30 mouse cellular contexts compared by ENCODE assay signal in the genomic region with DNA sequence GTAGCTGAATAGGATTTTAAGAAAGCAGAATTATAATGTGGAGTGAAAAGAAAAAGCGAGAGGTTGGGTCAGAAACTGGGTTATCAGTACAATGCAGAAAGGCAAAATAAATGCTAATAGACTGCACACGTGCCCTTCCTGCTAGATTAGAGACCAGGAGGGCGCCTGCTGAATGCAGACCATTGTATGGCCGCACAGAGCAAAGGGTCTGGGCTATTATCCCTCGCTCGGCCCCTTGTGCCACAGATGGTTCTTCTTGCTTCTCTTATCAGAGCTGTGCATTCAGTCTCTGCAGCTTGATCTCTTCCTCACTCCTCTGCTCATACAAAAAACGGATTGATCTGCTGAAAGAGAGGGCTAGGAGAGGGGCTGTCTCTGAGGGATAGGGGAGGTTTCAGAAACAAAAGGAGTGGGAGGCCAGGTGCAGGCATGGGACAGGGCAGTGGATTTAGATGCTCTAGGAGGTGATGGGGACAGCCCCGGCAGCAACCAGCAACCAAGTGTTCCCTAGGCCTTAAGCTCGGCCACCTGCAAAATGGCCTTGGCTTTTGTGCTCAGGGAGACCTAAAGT.
A peak's percentile ranks its signal among the peaks of the same experiment; 100 is the strongest.
DNase-seq lines count a peak whose midpoint lies in the region; ATAC-seq and TF ChIP-seq lines count a peak whose summit lies in the region.
"Had no signal": no experiment of that assay in that cellular context is flagged by ENCODE, and none has a peak within 500 bp of the region (broad histone marks: within the 10 kb centered on the region; RNA-seq: fewer than 3 reads in every experiment).

No protein-coding gene starts in this region.

- peak; percentile 27; the same call in 1 of the 2 replicates for ATAC-seq in forebrain, embryonic 13.5 days
- ATAC-seq in forebrain, embryonic 11.5 days (replicated peaks; ENCODE audit: low FRiP score) = no peak
- no peak for ATAC-seq in midbrain, postnatal 0 days (ENCODE audit: low FRiP score)
- peak; percentile 83 for ATAC-seq in midbrain, embryonic 11.5 days (ENCODE audit: low FRiP score)
- peak; percentile 54; the same call in 1 of the 2 replicates for ATAC-seq in midbrain, embryonic 16.5 days
- ATAC-seq: inflammation-experienced regulatory T-cells, adult 6 months; Patski had no signal

- no peak overlapping the region for H3K9ac ChIP-seq in forebrain, embryonic 13.5 days
- H3K9ac ChIP-seq in forebrain, embryonic 11.5 days (ENCODE audit: low read length) = no peak overlapping the region
- no peak overlapping the region for H3K9ac ChIP-seq in midbrain, postnatal 0 days (replicated peaks; ENCODE audit: low read length, poor library complexity, severe bottlenecking)
- H3K9ac ChIP-seq in midbrain, embryonic 11.5 days (ENCODE audit: low read length) = no peak overlapping the region
- no peak overlapping the region for H3K9ac ChIP-seq in midbrain, embryonic 16.5 days (ENCODE audit: low read depth, low read length)
- H3K9ac ChIP-seq: embryonic facial prominence, embryonic 13.5 days; forebrain, embryonic 12.5 days; heart, embryonic 12.5 days; kidney, embryonic 15.5 days; limb, embryonic 12.5 days; liver, embryonic 15.5 days; lung, embryonic 15.5 days; neural tube, embryonic 15.5 days; stomach, embryonic 15.5 days had no signal

- 33% methylated on average over 9 of the region's 9 CpGs for WGBS in forebrain, embryonic 13.5 days
- 40% methylated on average over 9 of the region's 9 CpGs for WGBS in forebrain, embryonic 11.5 days
- 41% methylated on average over 9 of the region's 9 CpGs for WGBS in midbrain, embryonic 10.5 days
- 39% methylated on average over 9 of the region's 9 CpGs for WGBS in midbrain, postnatal 0 days
- 42% methylated on average over 9 of the region's 9 CpGs for WGBS in midbrain, embryonic 11.5 days
- WGBS in midbrain, embryonic 16.5 days = 23% methylated on average over 9 of the region's 9 CpGs

- no peaks in the 10 kb centered on the region for H3K36me3 ChIP-seq in forebrain, embryonic 13.5 days (ENCODE audit: poor library complexity, severe bottlenecking)
- no peaks in the 10 kb centered on the region for H3K36me3 ChIP-seq in forebrain, embryonic 11.5 days (ENCODE audit: control insufficient read depth, insufficient read depth, low read length)
- no peaks in the 10 kb centered on the region for H3K36me3 ChIP-seq in midbrain, embryonic 10.5 days
- H3K36me3 ChIP-seq in midbrain, postnatal 0 days (ENCODE audit: insufficient read depth, low read length) = no peaks in the 10 kb centered on the region
- no peaks in the 10 kb centered on the region for H3K36me3 ChIP-seq in midbrain, embryonic 11.5 days (ENCODE audit: control insufficient read depth, insufficient read depth, low read length)
- no peaks in the 10 kb centered on the region for H3K36me3 ChIP-seq in midbrain, embryonic 16.5 days (ENCODE audit: control insufficient read depth, insufficient read depth, low read length)
- H3K36me3 ChIP-seq: embryonic facial prominence, embryonic 13.5 days; forebrain, embryonic 12.5 days; heart, embryonic 12.5 days; kidney, embryonic 15.5 days; limb, embryonic 12.5 days; liver, embryonic 15.5 days; lung, embryonic 15.5 days; neural tube, embryonic 15.5 days; stomach, embryonic 15.5 days had no signal

- DNase-seq in forebrain, embryonic 11.5 days (ENCODE audit: low spot score) = no peak
- DNase-seq in midbrain, embryonic 10.5 days (ENCODE audit: low spot score) = peak; percentile 12
- DNase-seq in midbrain, postnatal 0 days (ENCODE audit: low spot score) = no peak
- DNase-seq in midbrain, embryonic 11.5 days (ENCODE audit: low spot score, missing footprints) = no peak
- no peak for DNase-seq in kidney, adult 9 months
- no peak for DNase-seq in kidney, postnatal 10 days
- DNase-seq: adrenal gland, postnatal 10 days; cerebellum, adult 11-12 months; cerebellum, postnatal 10 days; gastrocnemius, postnatal 14 days; heart, adult 18-20 months; heart, postnatal 4 days; kidney, adult 11 months; kidney, postnatal 36 days; right cerebral cortex, postnatal 25 days had no signal

- H3K4me1 ChIP-seq in forebrain, embryonic 13.5 days = peaks cover 4% of the 10 kb centered on the region; the same call in 1 of the 2 replicates
- no peaks in the 10 kb centered on the region for H3K4me1 ChIP-seq in forebrain, embryonic 11.5 days (replicated peaks; ENCODE audit: control insufficient read depth, insufficient read depth, low read length)
- H3K4me1 ChIP-seq in midbrain, embryonic 10.5 days = peaks cover 7% of the 10 kb centered on the region
- H3K4me1 ChIP-seq in midbrain, postnatal 0 days (ENCODE audit: insufficient read depth, low read length) = no peaks in the 10 kb centered on the region
- H3K4me1 ChIP-seq in midbrain, embryonic 11.5 days (ENCODE audit: control insufficient read depth, insufficient read depth, low read length) = no peaks in the 10 kb centered on the region
- no peaks in the 10 kb centered on the region for H3K4me1 ChIP-seq in midbrain, embryonic 16.5 days (ENCODE audit: control insufficient read depth, insufficient read depth, low read length)
- H3K4me1 ChIP-seq: embryonic facial prominence, embryonic 13.5 days; heart, embryonic 12.5 days; kidney, embryonic 15.5 days; limb, embryonic 12.5 days; liver, embryonic 15.5 days; lung, embryonic 15.5 days; neural tube, embryonic 15.5 days; stomach, embryonic 15.5 days had no signal

- H3K4me3 ChIP-seq in forebrain, embryonic 13.5 days = no peak overlapping the region
- no peak overlapping the region for H3K4me3 ChIP-seq in forebrain, embryonic 11.5 days (ENCODE audit: low read depth, low read length)
- H3K4me3 ChIP-seq in midbrain, embryonic 10.5 days = no peak overlapping the region
- H3K4me3 ChIP-seq in midbrain, postnatal 0 days (ENCODE audit: low read depth, low read length) = no peak overlapping the region
- H3K4me3 ChIP-seq in midbrain, embryonic 11.5 days (ENCODE audit: low read depth, low read length) = no peak overlapping the region
- H3K4me3 ChIP-seq in midbrain, embryonic 16.5 days (ENCODE audit: low read depth, low read length) = no peak overlapping the region
- H3K4me3 ChIP-seq: embryonic facial prominence, embryonic 13.5 days; forebrain, embryonic 12.5 days; heart, embryonic 12.5 days; kidney, embryonic 15.5 days; layer of hippocampus, adult 2 months; left cerebral cortex, adult 2 months; limb, embryonic 12.5 days; liver, embryonic 15.5 days; lung, embryonic 15.5 days; neural tube, embryonic 15.5 days; stomach, embryonic 15.5 days had no signal

- H3K9me3 ChIP-seq in forebrain, embryonic 13.5 days (replicated peaks) = no peaks in the 10 kb centered on the region
- H3K9me3 ChIP-seq in forebrain, embryonic 11.5 days (ENCODE audit: control insufficient read depth, low read length) = no peaks in the 10 kb centered on the region
- H3K9me3 ChIP-seq in midbrain, embryonic 10.5 days (replicated peaks) = no peaks in the 10 kb centered on the region
- H3K9me3 ChIP-seq in midbrain, postnatal 0 days (ENCODE audit: low read length) = no peaks in the 10 kb centered on the region
- H3K9me3 ChIP-seq in midbrain, embryonic 11.5 days (ENCODE audit: control insufficient read depth, low read length) = no peaks in the 10 kb centered on the region
- H3K9me3 ChIP-seq in midbrain, embryonic 16.5 days (replicated peaks; ENCODE audit: control insufficient read depth, low read length, poor library complexity, severe bottlenecking) = no peaks in the 10 kb centered on the region
- H3K9me3 ChIP-seq: embryonic facial prominence, embryonic 13.5 days; forebrain, embryonic 12.5 days; heart, embryonic 12.5 days; kidney, embryonic 15.5 days; limb, embryonic 12.5 days; liver, embryonic 15.5 days; lung, embryonic 15.5 days; neural tube, embryonic 15.5 days; stomach, embryonic 15.5 days had no signal

- no peak overlapping the region for H3K27ac ChIP-seq in forebrain, embryonic 13.5 days
- no peak overlapping the region for H3K27ac ChIP-seq in forebrain, embryonic 11.5 days (ENCODE audit: low read depth, low read length)
- peak overlapping the region; percentile 46 for H3K27ac ChIP-seq in midbrain, embryonic 10.5 days (replicated peaks)
- H3K27ac ChIP-seq in midbrain, postnatal 0 days (ENCODE audit: low read depth, low read length) = no peak overlapping the region
- no peak overlapping the region for H3K27ac ChIP-seq in midbrain, embryonic 11.5 days (ENCODE audit: low read depth, low read length)
- no peak overlapping the region for H3K27ac ChIP-seq in midbrain, embryonic 16.5 days (ENCODE audit: low read length)
- H3K27ac ChIP-seq: embryonic facial prominence, embryonic 13.5 days; forebrain, embryonic 12.5 days; kidney, embryonic 15.5 days; layer of hippocampus, adult 2 months; left cerebral cortex, adult 2 months; limb, embryonic 12.5 days; liver, embryonic 15.5 days; lung, embryonic 15.5 days; neural tube, embryonic 15.5 days; stomach, embryonic 15.5 days had no signal

- no peak for TF ChIP-seq CTCF in midbrain, postnatal 0 days (IDR thresholded peaks at IDR 0.05)

- no peak overlapping the region for H3K4me2 ChIP-seq in forebrain, embryonic 13.5 days
- H3K4me2 ChIP-seq in forebrain, embryonic 11.5 days (ENCODE audit: low read depth, low read length, severe bottlenecking) = no peak overlapping the region
- no peak overlapping the region for H3K4me2 ChIP-seq in midbrain, postnatal 0 days (ENCODE audit: low read depth, low read length, poor library complexity, severe bottlenecking)
- no peak overlapping the region for H3K4me2 ChIP-seq in midbrain, embryonic 11.5 days
- no peak overlapping the region for H3K4me2 ChIP-seq in midbrain, embryonic 16.5 days (ENCODE audit: low read length)
- H3K4me2 ChIP-seq: embryonic facial prominence, embryonic 13.5 days; forebrain, embryonic 12.5 days; heart, embryonic 12.5 days; kidney, embryonic 15.5 days; limb, embryonic 12.5 days; liver, embryonic 15.5 days; lung, embryonic 15.5 days; neural tube, embryonic 15.5 days; stomach, embryonic 15.5 days had no signal

- H3K27me3 ChIP-seq in forebrain, embryonic 13.5 days = no peaks in the 10 kb centered on the region
- H3K27me3 ChIP-seq in forebrain, embryonic 11.5 days (ENCODE audit: control insufficient read depth, insufficient read depth, low read length) = no peaks in the 10 kb centered on the region
- no peaks in the 10 kb centered on the region for H3K27me3 ChIP-seq in midbrain, embryonic 10.5 days (ENCODE audit: low read depth, poor library complexity, severe bottlenecking)
- no peaks in the 10 kb centered on the region for H3K27me3 ChIP-seq in midbrain, postnatal 0 days (ENCODE audit: insufficient read depth, low read length)
- H3K27me3 ChIP-seq in midbrain, embryonic 11.5 days (ENCODE audit: control insufficient read depth, insufficient read depth, low read length) = no peaks in the 10 kb centered on the region
- H3K27me3 ChIP-seq in midbrain, embryonic 16.5 days (ENCODE audit: control insufficient read depth, insufficient read depth, low read depth, low read length) = no peaks in the 10 kb centered on the region
- H3K27me3 ChIP-seq: embryonic facial prominence, embryonic 13.5 days; forebrain, embryonic 12.5 days; heart, embryonic 12.5 days; kidney, embryonic 15.5 days; limb, embryonic 12.5 days; liver, embryonic 15.5 days; lung, embryonic 15.5 days; neural tube, embryonic 15.5 days; stomach, embryonic 15.5 days had no signal

Comparison
In these comparisons a context has a peak if more than half of its experiments do, and no peak if none do; other contexts are left out.
1. ATAC-seq: peak in forebrain, embryonic 13.5 days (single experiment), midbrain, embryonic 11.5 days (single experiment) and midbrain, embryonic 16.5 days (single experiment); none in forebrain, embryonic 11.5 days (single experiment) and midbrain, postnatal 0 days (single experiment).